Mouse (Mus musculus) lung, adult 2 months (tissue): Measurements from ENCODE around the gene Nod2.

ENCODE experiments used
- CTCF ChIP-seq: fragments of 200-500 bp; IDR thresholded peaks from 2 replicates; pipeline ENCODE4 v1.5.1; 2011; ENCODE audit warnings: mild to moderate bottlenecking, low read length, control low read depth; ENCODE audit not compliant: insufficient read depth
- POLR2A ChIP-seq: fragments of 200-500 bp; IDR thresholded peaks from 2 replicates; pipeline ENCODE4 v1.6.1; 2011; ENCODE audit warnings: low read depth, mild to moderate bottlenecking, control low read depth, low read length, borderline replicate concordance; ENCODE audit errors: extremely low read depth

GRCm38 (mm10) chr8:88609036-88609435, 38.1 kb upstream of the Nod2 start:
- TF ChIP-seq CTCF = no peak
- no peak for TF ChIP-seq POLR2A
